Mouse (Mus musculus): ENCODE measurements around the gene Igflr1. TPM values are rescaled to one million over a fixed set of nuclear protein-coding genes. Genes with fewer than 3 reads are reported as not detected.
A peak's percentile ranks its signal among the peaks of the same experiment; 100 is the strongest.

The Igflr1 gene
- polyA plus RNA-seq, 1 experiment: 15.7 TPM

- WGBS: 1% methylated on average over 67 of the region's 67 CpGs
- peak overlapping the region; percentile 90 for H3K27ac ChIP-seq (ENCODE audit: control insufficient read depth, insufficient read depth, low read depth, low read length, poor library complexity)
- H3K4me1 ChIP-seq (ENCODE audit: control insufficient read depth, insufficient read depth, low read length): peaks cover under 1% of the 10 kb centered on the region; the same call in 1 of the 2 replicates
- TF ChIP-seq CTCF (IDR thresholded peaks at IDR 0.05; ENCODE audit: control insufficient read depth, insufficient read depth, low read length) (no peak), POLR2A (IDR thresholded peaks at IDR 0.05; ENCODE audit: borderline replicate concordance, control insufficient read depth, low read depth, low read length) (no peak)
- H3K4me3 ChIP-seq (replicated peaks; ENCODE audit: control insufficient read depth, low read depth, low read length): peak overlapping the region; percentile 96
These were observed 22.8 kb downstream of the Igflr1 start for GRCm38 (mm10) chr7:30587842-30588667.

GRCm38 (mm10) chr7:30588676-30589434 lies 23.6 kb downstream of the Igflr1 start, which contains the start of gene Kmt2b:
Gene Kmt2b, minus strand, starts transcription at chr7:30588726.
- peaks cover 1% of the 10 kb centered on the region; the same call in 1 of the 2 replicates for H3K4me1 ChIP-seq (ENCODE audit: control insufficient read depth, insufficient read depth, low read length)
- under 1% methylated on average over 63 of the region's 68 CpGs for WGBS
- H3K4me3 ChIP-seq (replicated peaks; ENCODE audit: control insufficient read depth, low read depth, low read length): peak within 1 kb of the TSS; percentile 96
- peak within 1 kb of the TSS; percentile 90 for H3K27ac ChIP-seq (ENCODE audit: control insufficient read depth, insufficient read depth, low read depth, low read length, poor library complexity)
- TF ChIP-seq POLR2A (IDR thresholded peaks at IDR 0.05; ENCODE audit: borderline replicate concordance, control insufficient read depth, low read depth, low read length): peak; percentile 42; the same call in 1 of the 2 replicates
- no peak; the same call in 1 of the 2 replicates for TF ChIP-seq CTCF (IDR thresholded peaks at IDR 0.05; ENCODE audit: control insufficient read depth, insufficient read depth, low read length)

GRCm38 (mm10) chr7:30589435-30590301 lies 24.4 kb downstream of the Igflr1 start:
- Histone ChIP-seq H3K4me3 (replicated peaks; ENCODE audit: control insufficient read depth, low read depth, low read length) (peak overlapping the region; percentile 70), H3K27ac (ENCODE audit: control insufficient read depth, insufficient read depth, low read depth, low read length, poor library complexity) (peak overlapping the region; percentile 38), H3K4me1 (ENCODE audit: control insufficient read depth, insufficient read depth, low read length) (peaks cover 3% of the 10 kb centered on the region; the same call in 1 of the 2 replicates)
- 28% methylated on average over 40 of the region's 40 CpGs for WGBS
- TF ChIP-seq POLR2A (IDR thresholded peaks at IDR 0.05; ENCODE audit: borderline replicate concordance, control insufficient read depth, low read depth, low read length): no peak
- TF ChIP-seq CTCF (IDR thresholded peaks at IDR 0.05; ENCODE audit: control insufficient read depth, insufficient read depth, low read length): peak; percentile 84

- no peak overlapping the region for H3K4me3 ChIP-seq (replicated peaks; ENCODE audit: control insufficient read depth, low read depth, low read length)
- 92% methylated on average over 9 of the region's 9 CpGs for WGBS
- peaks cover 3% of the 10 kb centered on the region; the same call in 1 of the 2 replicates for H3K4me1 ChIP-seq (ENCODE audit: control insufficient read depth, insufficient read depth, low read length)
- no peak overlapping the region for H3K27ac ChIP-seq (ENCODE audit: control insufficient read depth, insufficient read depth, low read depth, low read length, poor library complexity)
- TF ChIP-seq POLR2A (IDR thresholded peaks at IDR 0.05; ENCODE audit: borderline replicate concordance, control insufficient read depth, low read depth, low read length) (no peak), CTCF (IDR thresholded peaks at IDR 0.05; ENCODE audit: control insufficient read depth, insufficient read depth, low read length) (no peak)
These were observed 25.8 kb downstream of the Igflr1 start for GRCm38 (mm10) chr7:30590927-30591604.

GRCm38 (mm10) chr7:30591605-30591951 lies 26.4 kb downstream of the Igflr1 start:
- no peak for TF ChIP-seq POLR2A (IDR thresholded peaks at IDR 0.05; ENCODE audit: borderline replicate concordance, control insufficient read depth, low read depth, low read length)
- TF ChIP-seq CTCF (IDR thresholded peaks at IDR 0.05; ENCODE audit: control insufficient read depth, insufficient read depth, low read length): no peak
- Histone ChIP-seq H3K4me1 (ENCODE audit: control insufficient read depth, insufficient read depth, low read length) (peaks cover 3% of the 10 kb centered on the region; the same call in 1 of the 2 replicates), H3K27ac (ENCODE audit: control insufficient read depth, insufficient read depth, low read depth, low read length, poor library complexity) (no peak overlapping the region), H3K4me3 (replicated peaks; ENCODE audit: control insufficient read depth, low read depth, low read length) (no peak overlapping the region)
- 90% methylated on average over 4 of the region's 4 CpGs for WGBS

GRCm38 (mm10) chr7:30592772-30593423 lies 27.7 kb downstream of the Igflr1 start:
- no peak for TF ChIP-seq POLR2A (IDR thresholded peaks at IDR 0.05; ENCODE audit: borderline replicate concordance, control insufficient read depth, low read depth, low read length)
- no peak for TF ChIP-seq CTCF (IDR thresholded peaks at IDR 0.05; ENCODE audit: control insufficient read depth, insufficient read depth, low read length)
- Histone ChIP-seq H3K27ac (ENCODE audit: control insufficient read depth, insufficient read depth, low read depth, low read length, poor library complexity) (no peak overlapping the region; the same call in 1 of the 2 replicates), H3K4me3 (replicated peaks; ENCODE audit: control insufficient read depth, low read depth, low read length) (no peak overlapping the region), H3K4me1 (ENCODE audit: control insufficient read depth, insufficient read depth, low read length) (peaks cover 3% of the 10 kb centered on the region; the same call in 1 of the 2 replicates)
- 50% methylated on average over 5 of the region's 5 CpGs for WGBS

Data from bone marrow, adult 2 months (tissue).